Mouse (Mus musculus) spleen, adult 2 months (tissue): ENCODE measurements at regions not wholly inside any gene's neighbourhood (a gene's known extent, or its start where the extent isn't known, plus 50 kb on each side); places are given as distances from the start of the nearest gene placed in this dataset.

Experiments
- DNase-seq, 2 experiments: peaks; one replicate each; pipeline versions ENCODE4 v3.0.0 to v3.0.0-alpha.2; 2012 to 2021; ENCODE audit warnings: low spot score in 2 of 2, low read depth in 1 of 2
- H3K27ac ChIP-seq: fragments of 200-500 bp; 2 replicates; pipeline ENCODE4 v1.5.1; 2012; ENCODE audit warnings: low read length, inconsistent platforms; ENCODE audit not compliant: insufficient read depth
- H3K27me3 ChIP-seq: fragments of 200-500 bp; 2 replicates; pipeline ENCODE4 v1.6.1; 2012; ENCODE audit warnings: mild to moderate bottlenecking, moderate library complexity, low read length, inconsistent platforms; ENCODE audit not compliant: control insufficient read depth, insufficient read depth
- H3K36me3 ChIP-seq: fragments of 200-500 bp; 2 replicates; pipeline ENCODE4 v1.6.1; 2012; ENCODE audit warnings: mild to moderate bottlenecking, low read length, inconsistent platforms; ENCODE audit not compliant: control insufficient read depth, insufficient read depth
- H3K4me1 ChIP-seq: fragments of 200-500 bp; 2 replicates; pipeline ENCODE4 v1.6.1; 2011; ENCODE audit warnings: inconsistent platforms; ENCODE audit not compliant: control insufficient read depth, insufficient read depth, insufficient read length
- H3K4me3 ChIP-seq: fragments of 200-500 bp; 2 replicates; pipeline ENCODE4 v1.5.1; 2011; ENCODE audit warnings: mild to moderate bottlenecking, inconsistent platforms; ENCODE audit not compliant: insufficient read depth, insufficient read length; ENCODE audit errors: extremely low read depth
- CTCF ChIP-seq: fragments of 200-500 bp; IDR thresholded peaks from 2 replicates; pipeline ENCODE4 v1.5.1; 2011; ENCODE audit warnings: mild to moderate bottlenecking, inconsistent platforms; ENCODE audit not compliant: insufficient read depth, insufficient read length, insufficient replicate concordance; ENCODE audit errors: extremely low read depth
- POLR2A ChIP-seq: fragments of 200-500 bp; IDR thresholded peaks from 2 replicates; pipeline ENCODE4 v1.6.1; 2011; ENCODE audit warnings: low read depth, low read length, inconsistent platforms
- WGBS: fragments of 180-500 bp; shearing (Covaris S2); methylation state at CpG from one replicate; pipeline ENCODE4 v1.1.7; 2018; 5-methylcytosine and 5-hydroxymethylcytosine counted together

DNA sequence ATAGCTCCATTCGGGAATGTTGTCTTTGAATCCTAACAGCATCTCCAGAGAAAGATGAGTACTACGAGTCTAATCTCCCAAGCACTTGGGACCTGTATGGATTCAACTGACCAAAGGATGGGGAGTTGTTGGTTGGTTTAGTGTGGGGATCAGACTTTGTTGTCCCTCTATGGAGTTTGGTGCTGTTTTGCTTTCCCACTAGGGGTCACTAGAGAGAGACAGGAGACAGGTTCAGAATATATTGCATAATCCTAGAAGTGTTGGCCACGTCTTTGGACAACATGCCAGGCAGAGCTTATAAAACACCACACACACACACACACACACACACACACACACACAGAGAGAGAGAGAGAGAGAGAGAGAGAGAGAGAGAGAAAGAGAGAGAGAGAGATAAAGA lies 118.6 kb upstream of the Ercc6l2 start:
- H3K4me3 ChIP-seq, result no peak overlapping the region
- H3K27me3 ChIP-seq, result no peaks in the 10 kb centered on the region
- no peaks in the 10 kb centered on the region for H3K36me3 ChIP-seq
- WGBS, result 52% methylated on average over 3 of the region's 3 CpGs
- H3K27ac ChIP-seq, result no peak overlapping the region
- no peaks in the 10 kb centered on the region; the same call in 1 of the 2 replicates for H3K4me1 ChIP-seq
- TF ChIP-seq POLR2A, result no peak
- TF ChIP-seq CTCF, result no peak
- DNase-seq, result peak; percentile 13 to 17

DNA sequence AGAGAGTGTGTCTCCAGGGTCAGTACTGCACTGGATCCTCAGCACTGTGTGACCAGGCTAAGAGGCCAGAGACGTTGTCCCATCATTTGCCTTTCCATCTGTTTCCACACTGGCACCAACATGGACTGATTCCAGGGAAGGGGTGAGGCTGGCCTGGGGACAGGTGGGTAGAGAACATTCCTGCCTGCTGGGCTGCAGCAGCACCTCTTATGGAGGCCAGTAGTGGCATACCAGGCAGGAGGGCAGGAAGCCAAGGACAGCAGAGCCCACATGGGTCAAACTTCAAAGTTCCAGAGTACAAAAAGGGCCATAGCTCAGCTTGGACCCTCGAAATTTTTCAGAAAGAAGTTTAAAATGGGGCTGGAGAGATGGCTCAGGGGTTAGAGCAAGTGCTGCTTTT lies 115.4 kb upstream of the Ercc6l2 start:
- DNase-seq, result no peak
- no peak overlapping the region for H3K4me3 ChIP-seq
- no peak overlapping the region for H3K27ac ChIP-seq
- 75% methylated on average over 2 of the region's 2 CpGs for WGBS
- peaks cover 4% of the 10 kb centered on the region; the same call in 1 of the 2 replicates for H3K4me1 ChIP-seq
- H3K27me3 ChIP-seq, result no peaks in the 10 kb centered on the region
- TF ChIP-seq CTCF (no peak), POLR2A (no peak)
- no peaks in the 10 kb centered on the region for H3K36me3 ChIP-seq

DNA sequence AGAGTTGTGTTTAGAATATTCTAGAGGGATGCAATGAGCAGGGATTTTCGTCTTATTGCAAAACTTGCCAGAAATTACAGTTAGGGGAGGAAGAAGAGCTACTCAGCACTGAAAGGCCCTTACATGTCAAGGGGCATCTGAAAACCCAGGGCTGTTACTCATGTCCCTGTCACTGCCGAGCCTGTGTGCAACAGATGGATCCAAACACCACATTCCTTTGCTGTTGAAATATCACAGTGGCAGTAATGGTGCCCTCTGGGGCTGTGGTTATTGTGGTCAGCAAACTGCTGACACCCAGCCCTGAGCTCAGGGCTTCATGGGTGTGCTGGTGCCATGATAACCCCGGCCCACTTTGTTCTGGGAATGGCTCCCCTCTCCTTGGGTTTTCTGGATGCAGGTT lies 114.3 kb upstream of the Ercc6l2 start:
- H3K4me1 ChIP-seq, result peaks cover 4% of the 10 kb centered on the region; the same call in 1 of the 2 replicates
- no peak for DNase-seq
- no peak for TF ChIP-seq POLR2A
- no peak for TF ChIP-seq CTCF
- H3K27me3 ChIP-seq, result no peaks in the 10 kb centered on the region
- H3K36me3 ChIP-seq, result no peaks in the 10 kb centered on the region
- 45% methylated on average over 3 of the region's 3 CpGs for WGBS
- H3K4me3 ChIP-seq, result no peak overlapping the region
- H3K27ac ChIP-seq, result no peak overlapping the region

DNA sequence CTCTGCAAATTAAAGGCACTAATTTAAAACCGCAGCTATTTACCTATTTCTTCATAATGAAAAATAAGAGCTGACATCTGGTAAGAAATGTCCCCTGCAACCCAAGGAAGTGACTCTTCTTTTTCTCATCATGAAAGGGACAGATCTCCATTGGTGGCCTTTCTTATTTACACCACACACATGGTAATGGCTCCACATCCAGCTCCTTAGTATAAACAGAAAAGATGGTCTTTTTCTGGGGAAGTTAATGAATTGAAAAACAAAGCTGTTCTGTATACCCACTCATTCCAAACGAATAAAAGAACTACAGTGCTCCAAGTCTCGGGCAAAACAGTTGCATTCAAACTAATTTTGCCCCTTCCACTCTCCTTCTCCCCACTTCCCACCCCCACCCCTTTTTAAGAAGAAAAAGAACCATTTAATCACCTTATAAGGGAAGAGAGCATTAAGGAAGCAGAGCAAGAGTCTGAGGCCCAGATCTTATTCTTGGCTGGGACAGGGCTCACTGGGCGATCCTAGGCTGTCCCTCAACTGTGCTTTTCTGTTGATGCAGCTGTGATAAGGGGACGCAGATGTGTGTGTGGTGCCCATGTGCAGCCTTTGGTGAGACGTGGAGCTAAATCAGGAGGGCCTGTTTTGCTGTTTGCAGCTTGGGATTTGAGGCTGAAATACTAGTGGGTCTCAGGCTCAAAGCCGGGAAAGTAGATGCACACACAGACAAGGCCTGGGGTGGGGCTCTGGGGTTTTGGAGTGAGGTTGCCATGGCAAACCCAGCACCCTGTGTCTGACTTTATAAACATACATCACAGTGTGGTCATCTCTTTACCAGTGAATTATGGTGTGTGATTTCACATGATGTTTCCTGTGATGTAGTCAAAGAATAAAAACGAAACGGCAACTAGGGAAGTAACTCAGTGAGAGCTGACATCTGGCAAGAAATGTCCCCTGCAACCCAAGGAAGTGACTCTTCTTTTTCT lies 113.6 kb upstream of the Ercc6l2 start:
- 40% methylated on average over 9 of the region's 9 CpGs for WGBS
- Histone ChIP-seq H3K36me3 (no peaks in the 10 kb centered on the region), H3K4me1 (peaks cover 4% of the 10 kb centered on the region; the same call in 1 of the 2 replicates), H3K27ac (no peak overlapping the region), H3K27me3 (no peaks in the 10 kb centered on the region), H3K4me3 (no peak overlapping the region)
- TF ChIP-seq POLR2A (no peak), CTCF (no peak)
- DNase-seq, result peak in 1 of 2 experiments; percentile 48

DNA sequence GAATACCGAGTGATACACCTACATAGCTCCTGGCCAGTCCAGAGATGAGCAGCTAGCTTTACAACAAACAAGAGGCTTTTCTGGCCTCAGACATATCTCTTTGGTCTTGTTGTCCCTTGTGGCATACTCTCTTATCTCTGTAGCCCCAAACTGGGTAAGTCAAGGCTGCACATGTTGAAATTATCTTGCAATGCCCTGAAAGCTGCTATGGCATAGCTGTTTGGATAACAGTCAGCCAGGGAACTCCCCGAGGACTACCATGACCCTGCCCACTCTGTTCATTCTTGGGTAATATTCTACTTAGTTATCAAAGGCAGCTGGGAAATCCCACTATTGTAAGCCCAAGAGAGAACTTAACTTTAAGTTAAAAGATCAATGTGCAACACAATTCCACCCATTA lies 106.5 kb upstream of the Ercc6l2 start:
- 78% methylated on average over 2 of the region's 2 CpGs for WGBS
- H3K36me3 ChIP-seq, result no peaks in the 10 kb centered on the region
- H3K4me3 ChIP-seq, result no peak overlapping the region
- no peak for DNase-seq
- no peak overlapping the region for H3K27ac ChIP-seq
- no peak for TF ChIP-seq CTCF
- no peaks in the 10 kb centered on the region for H3K27me3 ChIP-seq
- H3K4me1 ChIP-seq, result no peaks in the 10 kb centered on the region

DNA sequence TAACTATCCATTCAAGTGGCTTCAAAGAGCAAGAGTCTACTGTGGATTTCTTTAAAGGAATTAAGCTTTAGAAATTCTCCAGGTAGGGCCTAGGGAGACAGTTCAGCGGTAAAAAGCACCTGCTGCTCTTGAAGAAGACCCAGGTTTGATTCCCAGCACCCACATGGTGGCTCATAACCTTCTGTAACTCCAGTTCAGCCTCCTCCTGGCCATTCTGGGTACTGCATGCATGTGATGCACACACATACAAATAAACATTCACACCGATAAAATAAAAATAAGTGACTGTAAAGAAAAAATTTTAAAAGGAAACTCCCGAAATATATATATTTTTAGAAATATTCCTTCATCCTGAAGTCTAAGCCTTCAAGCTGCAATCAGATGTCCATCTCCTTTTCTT lies 101.9 kb upstream of the Ercc6l2 start:
- WGBS, result 92% methylated on average over 3 of the region's 3 CpGs

DNA sequence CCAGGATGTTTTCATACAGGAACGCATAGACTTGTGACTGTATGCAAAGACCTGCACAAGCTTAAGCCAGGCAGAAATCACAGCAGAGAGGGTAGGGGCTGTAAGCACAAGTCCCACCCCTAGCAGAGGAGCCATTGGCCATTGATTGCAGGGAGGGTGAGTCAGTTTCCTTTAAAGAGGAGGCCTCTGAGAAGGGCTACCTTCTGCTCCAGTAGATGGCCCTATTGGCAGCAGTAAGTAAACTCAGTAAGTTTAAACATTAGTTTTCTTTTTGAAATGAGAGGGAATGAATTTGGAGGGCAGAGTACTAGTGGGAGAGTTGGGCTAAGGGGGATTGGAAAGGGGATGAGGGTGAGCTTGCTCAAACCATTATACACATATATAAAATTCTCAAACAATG lies 98.5 kb upstream of the Ercc6l2 start:
- H3K36me3 ChIP-seq, result no peaks in the 10 kb centered on the region
- WGBS, result 93% methylated on average over 1 of the region's 1 CpGs
- no peak overlapping the region for H3K4me3 ChIP-seq
- no peak overlapping the region for H3K27ac ChIP-seq
- peaks cover 2% of the 10 kb centered on the region; the same call in 1 of the 2 replicates for H3K4me1 ChIP-seq
- DNase-seq, result no peak
- H3K27me3 ChIP-seq, result no peaks in the 10 kb centered on the region
- no peak for TF ChIP-seq POLR2A
- TF ChIP-seq CTCF, result no peak

More for the DNA sequence above, 101.9 kb upstream of the Ercc6l2 start:
- H3K27me3 ChIP-seq, result no peaks in the 10 kb centered on the region
- no peak for TF ChIP-seq POLR2A
- no peak for TF ChIP-seq CTCF
- H3K27ac ChIP-seq, result no peak overlapping the region
- H3K4me1 ChIP-seq, result no peaks in the 10 kb centered on the region
- DNase-seq, result no peak
- no peaks in the 10 kb centered on the region for H3K36me3 ChIP-seq
- no peak overlapping the region for H3K4me3 ChIP-seq
